Mouse (Mus musculus) MN1 (cell line): ENCODE results near the gene Zfp867.

Experiments
- DNase-seq: peaks from one replicate; pipeline ENCODE4 v3.0.0-alpha.2; 2016; ENCODE audit warnings: low spot score

Gene Zfp867

GRCm38 (mm10) chr11:59458973-59459372, 13.3 kb downstream of the Zfp867 start:
- peak; percentile 53 for DNase-seq

- no peak for DNase-seq
These were observed 15.4 kb downstream of the Zfp867 start for GRCm38 (mm10) chr11:59456891-59457290.

GRCm38 (mm10) chr11:59456346-59456745, 15.9 kb downstream of the Zfp867 start:
- no peak for DNase-seq

GRCm38 (mm10) chr11:59451086-59451485, 21.2 kb downstream of the Zfp867 start, which contains the start of gene Snap47:
Gene Snap47, minus strand, starts transcription at chr11:59451186.
- no peak for DNase-seq

GRCm38 (mm10) chr11:59450230-59450771, 22.0 kb downstream of the Zfp867 start:
- DNase-seq: peak; percentile 51

- DNase-seq: peak; percentile 95
These were observed 22.5 kb downstream of the Zfp867 start, which contains the start of gene Jmjd4 for GRCm38 (mm10) chr11:59449741-59450229. Gene Jmjd4, plus strand, starts transcription at chr11:59450045.

GRCm38 (mm10) chr11:59443102-59443501, 29.2 kb downstream of the Zfp867 start:
- no peak for DNase-seq

GRCm38 (mm10) chr11:59437954-59438353, 34.3 kb downstream of the Zfp867 start:
- peak; percentile 75 for DNase-seq

- no peak for DNase-seq
These were observed 40.0 kb downstream of the Zfp867 start for GRCm38 (mm10) chr11:59432261-59432660.

GRCm38 (mm10) chr11:59429959-59430358, 42.3 kb downstream of the Zfp867 start:
- no peak for DNase-seq

GRCm38 (mm10) chr11:59428057-59428660, 44.1 kb downstream of the Zfp867 start:
- no peak for DNase-seq

- DNase-seq: peak; percentile 19
These were observed 46.6 kb downstream of the Zfp867 start for GRCm38 (mm10) chr11:59425671-59426101.

GRCm38 (mm10) chr11:59423010-59423588, 49.2 kb downstream of the Zfp867 start:
- peak; percentile 51 for DNase-seq

- DNase-seq: no peak
These were observed 50.3 kb downstream of the Zfp867 start for GRCm38 (mm10) chr11:59421967-59422366.

GRCm38 (mm10) chr11:59421436-59421835, 50.8 kb downstream of the Zfp867 start:
- no peak for DNase-seq

- no peak for DNase-seq
These were observed 53.6 kb downstream of the Zfp867 start for GRCm38 (mm10) chr11:59418708-59419107.

- DNase-seq: no peak
These were observed 59.0 kb downstream of the Zfp867 start for GRCm38 (mm10) chr11:59412999-59413863.

GRCm38 (mm10) chr11:59412058-59412457, 60.2 kb downstream of the Zfp867 start:
- no peak for DNase-seq
